Mouse (Mus musculus) MEL (cell line): ENCODE data around the gene Cdc42se2. TPM values are rescaled to one million over a fixed set of nuclear protein-coding genes. Genes with fewer than 3 reads are reported as not detected.

ENCODE experiments used
- DNase-seq: peaks from one replicate; pipeline ENCODE4 v3.0.0; 2011; ENCODE audit warnings: low read depth, low spot score
- H3K27ac ChIP-seq: 2 replicates; pipeline ENCODE4 v1.5.1; 2012; ENCODE audit warnings: low read depth, mild to moderate bottlenecking, control low read depth, low read length, moderate library complexity; ENCODE audit not compliant: control insufficient read depth
- H3K27me3 ChIP-seq, 2 experiments: fragments of 150-350 bp in 1 of 2; sonication (generic) in 1 of 2; 2 replicates each; pipeline ENCODE4 v1.6.1; 2012; ENCODE audit warnings: low read length in 2 of 2, mild to moderate bottlenecking in 2 of 2, improper control_type of control experiment in 1 of 2, moderate library complexity in 1 of 2; ENCODE audit not compliant: insufficient read depth in 2 of 2, control insufficient read depth in 1 of 2
- H3K36me3 ChIP-seq, 2 experiments: 2 replicates each; pipeline ENCODE4 v1.6.1; 2012 to 2014; ENCODE audit warnings: low read length in 2 of 2, improper control_type of control experiment in 1 of 2, inconsistent platforms in 1 of 2, mild to moderate bottlenecking in 1 of 2; ENCODE audit not compliant: insufficient read depth in 2 of 2, control insufficient read depth in 1 of 2
- H3K4me1 ChIP-seq, 2 experiments: fragments of 150-350 bp in 1 of 2; sonication (generic) in 1 of 2; 2 replicates each; pipeline ENCODE4 v1.6.1; 2012; ENCODE audit warnings: low read length in 2 of 2, improper control_type of control experiment in 1 of 2, mild to moderate bottlenecking in 1 of 2; ENCODE audit not compliant: insufficient read depth in 2 of 2, control insufficient read depth in 1 of 2
- H3K4me3 ChIP-seq, 2 experiments: fragments of 150-350 bp in 1 of 2; sonication (generic) in 1 of 2; 2 replicates each; pipeline ENCODE4 v1.5.1; 2012; ENCODE audit warnings: low read depth in 2 of 2, low read length in 2 of 2, mild to moderate bottlenecking in 2 of 2, moderate library complexity in 2 of 2, control low read depth in 1 of 2, improper control_type of control experiment in 1 of 2; ENCODE audit not compliant: control insufficient read depth in 1 of 2, insufficient read depth in 1 of 2
- H3K79me2 ChIP-seq: 2 replicates; pipeline ENCODE4 v1.6.1; 2012; ENCODE audit warnings: mild to moderate bottlenecking, low read length, moderate library complexity; ENCODE audit not compliant: control insufficient read depth, poor library complexity, insufficient read depth
- H3K9ac ChIP-seq: 2 replicates; pipeline ENCODE4 v1.6.1; 2012; ENCODE audit warnings: low read depth, mild to moderate bottlenecking, control low read depth, low read length, moderate library complexity; ENCODE audit not compliant: control insufficient read depth, poor library complexity, severe bottlenecking
- H3K9me3 ChIP-seq: fragments of 150-350 bp; sonication (generic); replicated peaks from 2 replicates; pipeline ENCODE4 v1.6.1; 2012; ENCODE audit warnings: mild to moderate bottlenecking, low read length, improper control_type of control experiment, moderate library complexity; ENCODE audit not compliant: insufficient read depth
- BHLHE40 ChIP-seq: IDR thresholded peaks from 2 replicates; pipeline ENCODE4 v1.6.1; 2012; ENCODE audit warnings: low read depth, mild to moderate bottlenecking, inconsistent platforms, low read length, improper control_type of control experiment, borderline replicate concordance
- CHD1 ChIP-seq: IDR thresholded peaks from 2 replicates; pipeline ENCODE4 v1.6.1; 2012; ENCODE audit warnings: low read depth, mild to moderate bottlenecking, inconsistent platforms, low read length, improper control_type of control experiment
- CHD2 ChIP-seq: IDR thresholded peaks from 2 replicates; pipeline ENCODE4 v1.6.1; 2011; ENCODE audit warnings: low read length, improper control_type of control experiment
- CTCF ChIP-seq, 3 experiments: IDR thresholded peaks in 2 of 3; conservative IDR thresholded peaks in 1 of 3; 2 replicates each; pipeline ENCODE4 v1.5.1; 2011 to 2012; ENCODE audit warnings: low read length in 3 of 3, low read depth in 2 of 3, mild to moderate bottlenecking in 2 of 3, improper control_type of control experiment in 1 of 3, inconsistent platforms in 1 of 3, mixed read lengths in 1 of 3, moderate library complexity in 1 of 3; ENCODE audit not compliant: control insufficient read depth in 1 of 3, insufficient read depth in 1 of 3, poor library complexity in 1 of 3, severe bottlenecking in 1 of 3
- E2F4 ChIP-seq: IDR thresholded peaks from 2 replicates; pipeline ENCODE4 v1.6.1; 2011; ENCODE audit warnings: low read depth, low read length, improper control_type of control experiment, borderline replicate concordance
- ELF1 ChIP-seq: IDR thresholded peaks from 2 replicates; pipeline ENCODE4 v1.6.1; 2014; ENCODE audit warnings: low read depth, mild to moderate bottlenecking, inconsistent platforms, low read length, improper control_type of control experiment, moderate library complexity
- EP300 ChIP-seq, 2 experiments: IDR thresholded peaks; 2 replicates each; pipeline ENCODE4 v1.6.1; 2011; ENCODE audit warnings: improper control_type of control experiment in 2 of 2, low read length in 2 of 2, low read depth in 1 of 2, mild to moderate bottlenecking in 1 of 2
- ETS1 ChIP-seq: IDR thresholded peaks from 2 replicates; pipeline ENCODE4 v1.6.1; 2012; ENCODE audit warnings: low read depth, mild to moderate bottlenecking, inconsistent platforms, low read length, improper control_type of control experiment, moderate library complexity
- GABPA ChIP-seq: IDR thresholded peaks from 2 replicates; pipeline ENCODE4 v1.6.1; 2012; ENCODE audit warnings: low read depth, mild to moderate bottlenecking, inconsistent platforms, low read length, improper control_type of control experiment, moderate library complexity
- GATA1 ChIP-seq: IDR thresholded peaks from 2 replicates; pipeline ENCODE4 v1.6.1; 2011; ENCODE audit warnings: low read depth, low read length, improper control_type of control experiment
- HCFC1 ChIP-seq: IDR thresholded peaks from 2 replicates; pipeline ENCODE4 v1.6.1; 2012; ENCODE audit warnings: low read depth, mild to moderate bottlenecking, inconsistent platforms, low read length, improper control_type of control experiment, moderate library complexity
- JUND ChIP-seq: IDR thresholded peaks from 2 replicates; pipeline ENCODE4 v1.6.1; 2011; ENCODE audit warnings: low read depth, mild to moderate bottlenecking, improper control_type of control experiment, low read length
- KAT2A ChIP-seq: conservative IDR thresholded peaks from 2 replicates; pipeline ENCODE4 v1.6.1; 2012; ENCODE audit warnings: low read depth, low read length, improper control_type of control experiment, inconsistent platforms
- MAX ChIP-seq: IDR thresholded peaks from 2 replicates; pipeline ENCODE4 v1.6.1; 2011; ENCODE audit warnings: low read length, improper control_type of control experiment
- MAZ ChIP-seq: IDR thresholded peaks from 2 replicates; pipeline ENCODE4 v1.6.1; 2012; ENCODE audit warnings: low read depth, mild to moderate bottlenecking, inconsistent platforms, low read length, improper control_type of control experiment
- MEF2A ChIP-seq: IDR thresholded peaks from 2 replicates; pipeline ENCODE4 v1.6.1; 2014; ENCODE audit warnings: low read depth, mild to moderate bottlenecking, inconsistent platforms, low read length, improper control_type of control experiment; ENCODE audit not compliant: poor library complexity, insufficient replicate concordance, severe bottlenecking; ENCODE audit errors: extremely low read depth
- MXI1 ChIP-seq: IDR thresholded peaks from 2 replicates; pipeline ENCODE4 v1.6.1; 2011; ENCODE audit warnings: mild to moderate bottlenecking, low read depth, low read length, improper control_type of control experiment
- MYB ChIP-seq: IDR thresholded peaks from 2 replicates; pipeline ENCODE4 v1.6.1; 2011; ENCODE audit warnings: mild to moderate bottlenecking, low read depth, low read length, improper control_type of control experiment
- MYC ChIP-seq: IDR thresholded peaks from 2 replicates; pipeline ENCODE4 v1.6.1; 2011; ENCODE audit warnings: low read depth, mild to moderate bottlenecking, low read length, improper control_type of control experiment, moderate library complexity
- NELFE ChIP-seq: IDR thresholded peaks from 2 replicates; pipeline ENCODE4 v1.6.1; 2011; ENCODE audit warnings: low read depth, low read length, improper control_type of control experiment
- NRF1 ChIP-seq: IDR thresholded peaks from 2 replicates; pipeline ENCODE4 v1.6.1; 2014; ENCODE audit warnings: low read depth, mild to moderate bottlenecking, inconsistent platforms, low read length, improper control_type of control experiment, moderate library complexity; ENCODE audit not compliant: poor library complexity, insufficient read depth, severe bottlenecking
- POLR2A ChIP-seq, 2 experiments: IDR thresholded peaks; 2 replicates each; pipeline ENCODE4 v1.6.1; 2011 to 2012; ENCODE audit warnings: low read length in 2 of 2, mild to moderate bottlenecking in 2 of 2, control low read depth in 1 of 2, improper control_type of control experiment in 1 of 2, low read depth in 1 of 2, moderate library complexity in 1 of 2; ENCODE audit not compliant: control insufficient read depth in 1 of 2, insufficient read depth in 1 of 2, poor library complexity in 1 of 2
- POLR2AphosphoS5 ChIP-seq: IDR thresholded peaks from 2 replicates; pipeline ENCODE4 v1.6.1; 2012; ENCODE audit warnings: low read depth, borderline replicate concordance, mild to moderate bottlenecking, inconsistent platforms, low read length, moderate library complexity, mixed read lengths
- RAD21 ChIP-seq: IDR thresholded peaks from 2 replicates; pipeline ENCODE4 v1.6.1; 2011; ENCODE audit warnings: mild to moderate bottlenecking, low read depth, low read length, improper control_type of control experiment
- RCOR1 ChIP-seq: IDR thresholded peaks from 2 replicates; pipeline ENCODE4 v1.6.1; 2012; ENCODE audit warnings: low read depth, mild to moderate bottlenecking, inconsistent platforms, low read length, improper control_type of control experiment
- SIN3A ChIP-seq: IDR thresholded peaks from 2 replicates; pipeline ENCODE4 v1.6.1; 2012; ENCODE audit warnings: low read length, improper control_type of control experiment, inconsistent platforms
- SMC3 ChIP-seq: IDR thresholded peaks from 2 replicates; pipeline ENCODE4 v1.6.1; 2011; ENCODE audit warnings: low read depth, low read length, improper control_type of control experiment
- TAL1 ChIP-seq: IDR thresholded peaks from 2 replicates; pipeline ENCODE4 v1.6.1; 2012; ENCODE audit warnings: mild to moderate bottlenecking, inconsistent platforms, low read length, moderate library complexity, mixed read lengths
- TBP ChIP-seq: IDR thresholded peaks from 2 replicates; pipeline ENCODE4 v1.8.0; 2011; ENCODE audit warnings: low read depth, low read length, improper control_type of control experiment
- TCF12 ChIP-seq: IDR thresholded peaks from 2 replicates; pipeline ENCODE4 v1.6.1; 2014; ENCODE audit warnings: low read depth, mild to moderate bottlenecking, inconsistent platforms, low read length, improper control_type of control experiment, moderate library complexity
- UBTF ChIP-seq: IDR thresholded peaks from 2 replicates; pipeline ENCODE4 v1.6.1; 2012; ENCODE audit warnings: low read depth, mild to moderate bottlenecking, inconsistent platforms, low read length, improper control_type of control experiment, moderate library complexity, borderline replicate concordance; ENCODE audit not compliant: insufficient read depth
- USF1 ChIP-seq: IDR thresholded peaks from 2 replicates; pipeline ENCODE4 v1.6.1; 2014; ENCODE audit warnings: low read depth, mild to moderate bottlenecking, inconsistent platforms, low read length, improper control_type of control experiment, moderate library complexity
- USF2 ChIP-seq, 2 experiments: IDR thresholded peaks; 2 replicates each; pipeline ENCODE4 v1.6.1; 2011 to 2012; ENCODE audit warnings: improper control_type of control experiment in 2 of 2, low read length in 2 of 2, borderline replicate concordance in 1 of 2, inconsistent platforms in 1 of 2, low read depth in 1 of 2, mild to moderate bottlenecking in 1 of 2; ENCODE audit not compliant: insufficient read depth in 1 of 2
- ZC3H11A ChIP-seq: IDR thresholded peaks from 2 replicates; pipeline ENCODE4 v1.6.1; 2012; ENCODE audit warnings: low read depth, mild to moderate bottlenecking, inconsistent platforms, low read length, improper control_type of control experiment
- ZKSCAN1 ChIP-seq: IDR thresholded peaks from 2 replicates; pipeline ENCODE4 v1.6.1; 2012; ENCODE audit warnings: low read depth, mild to moderate bottlenecking, inconsistent platforms, low read length, improper control_type of control experiment, moderate library complexity
- ZMIZ1 ChIP-seq: IDR thresholded peaks from 2 replicates; pipeline ENCODE4 v1.6.1; 2012; ENCODE audit warnings: low read depth, mild to moderate bottlenecking, inconsistent platforms, low read length, improper control_type of control experiment, moderate library complexity
- ZNF384 ChIP-seq: IDR thresholded peaks from 2 replicates; pipeline ENCODE4 v1.6.1; 2012; ENCODE audit warnings: low read depth, mild to moderate bottlenecking, inconsistent platforms, low read length, improper control_type of control experiment
- polyA plus RNA-seq, 2 experiments: library from polyadenylated mRNA; stranded (reverse) in 1 of 2; unstranded in 1 of 2; fragments of >175 nt in 1 of 2; fragments of >200 nt in 1 of 2; gene quantifications; 2 replicates each; pipeline versions ENCODE4 v1.2.1 to v1.2.4; 2012; ENCODE audit warnings: low replicate concordance in 2 of 2, low read depth in 1 of 2; ENCODE audit not compliant: insufficient read length in 2 of 2, insufficient read depth in 1 of 2, missing spikeins in 1 of 2
- total RNA-seq: library from RNA; depleted of rRNA; stranded (reverse); fragments of 300-350 nt; gene quantifications from 2 replicates; pipeline ENCODE4 v1.2.3, GENCODE M21; 2012

Gene Cdc42se2
- total and polyA plus RNA-seq, 3 experiments = 30.1 to 47.4 (median 33.4) TPM

- DNase-seq = peak; percentile 58
- Histone ChIP-seq H3K27me3 (no peaks in the 10 kb centered on the region), H3K36me3 (peaks cover 0 to 53% of the 10 kb centered on the region in 2 experiments; a peak in 2 of 4 replicates), H3K4me3 (no peak overlapping the region; a peak in 1 of 4 replicates), H3K79me2 (peaks cover 16% of the 10 kb centered on the region), H3K4me1 (peaks cover 33 to 37% of the 10 kb centered on the region in 2 experiments), H3K9ac (no peak overlapping the region), H3K27ac (0 out of 2 replicates have a peak overlapping the region, but pooled peaks have one; percentile 14), H3K9me3 (no peaks in the 10 kb centered on the region)
- TF ChIP-seq MEF2A (no peak), GATA1 (peak; percentile 66), ZC3H11A (0 out of 2 replicates have a peak, but pooled peaks have one; percentile 16), MXI1 (no peak), ELF1 (no peak), USF1 (no peak), CHD2 (no peak), MYC (peak; percentile 47; the same call in 1 of the 2 replicates), RAD21 (no peak; the same call in 1 of the 2 replicates), USF2 (IDR thresholded peaks at IDR 0.05; ENCODE audit: borderline replicate concordance in 1 of 2, insufficient read depth in 1 of 2, low read depth in 1 of 2, low read length in 2 of 2) (no peak), ZMIZ1 (no peak), SIN3A (peak; percentile 46; the same call in 1 of the 2 replicates), NRF1 (no peak), POLR2AphosphoS5 (no peak), HCFC1 (no peak), E2F4 (no peak), POLR2A (IDR thresholded peaks at IDR 0.05; ENCODE audit: control insufficient read depth in 1 of 2, insufficient read depth in 1 of 2, low read depth in 1 of 2, low read length in 2 of 2, poor library complexity in 1 of 2) (no peak), MAX (no peak), MAZ (no peak), UBTF (no peak), SMC3 (peak; percentile 17; the same call in 1 of the 2 replicates), ZNF384 (peak; percentile 99), KAT2A (no peak), CTCF (IDR thresholded peaks at IDR 0.05 in 2 of 3, conservative IDR thresholded peaks at IDR 0.05 in 1 of 3; ENCODE audit: control insufficient read depth in 1 of 3, insufficient read depth in 1 of 3, low read depth in 2 of 3, low read length in 3 of 3, poor library complexity in 1 of 3, severe bottlenecking in 1 of 3) (no peak), MYB (no peak), BHLHE40 (no peak), CHD1 (no peak), TAL1 (no peak), TCF12 (0 out of 2 replicates have a peak, but pooled peaks have one; percentile 12), JUND (no peak), NELFE (no peak), TBP (no peak), EP300 (IDR thresholded peaks at IDR 0.05; ENCODE audit: low read depth in 1 of 2, low read length in 2 of 2) (peak; percentile 53 to 78), RCOR1 (peak; percentile 50; the same call in 1 of the 2 replicates), ZKSCAN1 (peak; percentile 58; the same call in 1 of the 2 replicates), ETS1 (peak; percentile 64; the same call in 1 of the 2 replicates), GABPA (no peak)
These were observed 7.5 kb downstream of the Cdc42se2 start for GRCm38 (mm10) chr11:54779946-54780345.
